Mouse (Mus musculus) MEL (cell line): ENCODE results near the gene Plin4. TPM values are rescaled to one million over a fixed set of nuclear protein-coding genes. Genes with fewer than 3 reads are reported as not detected.

Experiments
- DNase-seq: peaks from one replicate; pipeline ENCODE4 v3.0.0; 2011; ENCODE audit warnings: low read depth, low spot score
- H3K27ac ChIP-seq: 2 replicates; pipeline ENCODE4 v1.5.1; 2012; ENCODE audit warnings: low read depth, mild to moderate bottlenecking, control low read depth, low read length, moderate library complexity; ENCODE audit not compliant: control insufficient read depth
- H3K27me3 ChIP-seq, 2 experiments: fragments of 150-350 bp in 1 of 2; sonication (generic) in 1 of 2; 2 replicates each; pipeline ENCODE4 v1.6.1; 2012; ENCODE audit warnings: low read length in 2 of 2, mild to moderate bottlenecking in 2 of 2, improper control_type of control experiment in 1 of 2, moderate library complexity in 1 of 2; ENCODE audit not compliant: insufficient read depth in 2 of 2, control insufficient read depth in 1 of 2
- H3K36me3 ChIP-seq, 2 experiments: 2 replicates each; pipeline ENCODE4 v1.6.1; 2012 to 2014; ENCODE audit warnings: low read length in 2 of 2, improper control_type of control experiment in 1 of 2, inconsistent platforms in 1 of 2, mild to moderate bottlenecking in 1 of 2; ENCODE audit not compliant: insufficient read depth in 2 of 2, control insufficient read depth in 1 of 2
- H3K4me1 ChIP-seq, 2 experiments: fragments of 150-350 bp in 1 of 2; sonication (generic) in 1 of 2; 2 replicates each; pipeline ENCODE4 v1.6.1; 2012; ENCODE audit warnings: low read length in 2 of 2, improper control_type of control experiment in 1 of 2, mild to moderate bottlenecking in 1 of 2; ENCODE audit not compliant: insufficient read depth in 2 of 2, control insufficient read depth in 1 of 2
- H3K4me3 ChIP-seq, 2 experiments: fragments of 150-350 bp in 1 of 2; sonication (generic) in 1 of 2; 2 replicates each; pipeline ENCODE4 v1.5.1; 2012; ENCODE audit warnings: low read depth in 2 of 2, low read length in 2 of 2, mild to moderate bottlenecking in 2 of 2, moderate library complexity in 2 of 2, control low read depth in 1 of 2, improper control_type of control experiment in 1 of 2; ENCODE audit not compliant: control insufficient read depth in 1 of 2, insufficient read depth in 1 of 2
- H3K79me2 ChIP-seq: 2 replicates; pipeline ENCODE4 v1.6.1; 2012; ENCODE audit warnings: mild to moderate bottlenecking, low read length, moderate library complexity; ENCODE audit not compliant: control insufficient read depth, poor library complexity, insufficient read depth
- H3K9ac ChIP-seq: 2 replicates; pipeline ENCODE4 v1.6.1; 2012; ENCODE audit warnings: low read depth, mild to moderate bottlenecking, control low read depth, low read length, moderate library complexity; ENCODE audit not compliant: control insufficient read depth, poor library complexity, severe bottlenecking
- H3K9me3 ChIP-seq: fragments of 150-350 bp; sonication (generic); replicated peaks from 2 replicates; pipeline ENCODE4 v1.6.1; 2012; ENCODE audit warnings: mild to moderate bottlenecking, low read length, improper control_type of control experiment, moderate library complexity; ENCODE audit not compliant: insufficient read depth
- CHD1 ChIP-seq: IDR thresholded peaks from 2 replicates; pipeline ENCODE4 v1.6.1; 2012; ENCODE audit warnings: low read depth, mild to moderate bottlenecking, inconsistent platforms, low read length, improper control_type of control experiment
- CHD2 ChIP-seq: IDR thresholded peaks from 2 replicates; pipeline ENCODE4 v1.6.1; 2011; ENCODE audit warnings: low read length, improper control_type of control experiment
- CTCF ChIP-seq, 3 experiments: IDR thresholded peaks in 2 of 3; conservative IDR thresholded peaks in 1 of 3; 2 replicates each; pipeline ENCODE4 v1.5.1; 2011 to 2012; ENCODE audit warnings: low read length in 3 of 3, low read depth in 2 of 3, mild to moderate bottlenecking in 2 of 3, improper control_type of control experiment in 1 of 3, inconsistent platforms in 1 of 3, mixed read lengths in 1 of 3, moderate library complexity in 1 of 3; ENCODE audit not compliant: control insufficient read depth in 1 of 3, insufficient read depth in 1 of 3, poor library complexity in 1 of 3, severe bottlenecking in 1 of 3
- GABPA ChIP-seq: IDR thresholded peaks from 2 replicates; pipeline ENCODE4 v1.6.1; 2012; ENCODE audit warnings: low read depth, mild to moderate bottlenecking, inconsistent platforms, low read length, improper control_type of control experiment, moderate library complexity
- GATA1 ChIP-seq: IDR thresholded peaks from 2 replicates; pipeline ENCODE4 v1.6.1; 2011; ENCODE audit warnings: low read depth, low read length, improper control_type of control experiment
- HCFC1 ChIP-seq: IDR thresholded peaks from 2 replicates; pipeline ENCODE4 v1.6.1; 2012; ENCODE audit warnings: low read depth, mild to moderate bottlenecking, inconsistent platforms, low read length, improper control_type of control experiment, moderate library complexity
- JUND ChIP-seq: IDR thresholded peaks from 2 replicates; pipeline ENCODE4 v1.6.1; 2011; ENCODE audit warnings: low read depth, mild to moderate bottlenecking, improper control_type of control experiment, low read length
- KAT2A ChIP-seq: conservative IDR thresholded peaks from 2 replicates; pipeline ENCODE4 v1.6.1; 2012; ENCODE audit warnings: low read depth, low read length, improper control_type of control experiment, inconsistent platforms
- MXI1 ChIP-seq: IDR thresholded peaks from 2 replicates; pipeline ENCODE4 v1.6.1; 2011; ENCODE audit warnings: mild to moderate bottlenecking, low read depth, low read length, improper control_type of control experiment
- MYB ChIP-seq: IDR thresholded peaks from 2 replicates; pipeline ENCODE4 v1.6.1; 2011; ENCODE audit warnings: mild to moderate bottlenecking, low read depth, low read length, improper control_type of control experiment
- MYC ChIP-seq: IDR thresholded peaks from 2 replicates; pipeline ENCODE4 v1.6.1; 2011; ENCODE audit warnings: low read depth, mild to moderate bottlenecking, low read length, improper control_type of control experiment, moderate library complexity
- NELFE ChIP-seq: IDR thresholded peaks from 2 replicates; pipeline ENCODE4 v1.6.1; 2011; ENCODE audit warnings: low read depth, low read length, improper control_type of control experiment
- POLR2A ChIP-seq, 2 experiments: IDR thresholded peaks; 2 replicates each; pipeline ENCODE4 v1.6.1; 2011 to 2012; ENCODE audit warnings: low read length in 2 of 2, mild to moderate bottlenecking in 2 of 2, control low read depth in 1 of 2, improper control_type of control experiment in 1 of 2, low read depth in 1 of 2, moderate library complexity in 1 of 2; ENCODE audit not compliant: control insufficient read depth in 1 of 2, insufficient read depth in 1 of 2, poor library complexity in 1 of 2
- POLR2AphosphoS2 ChIP-seq: IDR thresholded peaks from 2 replicates; pipeline ENCODE4 v1.6.1; 2011; ENCODE audit warnings: low read length, improper control_type of control experiment
- RAD21 ChIP-seq: IDR thresholded peaks from 2 replicates; pipeline ENCODE4 v1.6.1; 2011; ENCODE audit warnings: mild to moderate bottlenecking, low read depth, low read length, improper control_type of control experiment
- RCOR1 ChIP-seq: IDR thresholded peaks from 2 replicates; pipeline ENCODE4 v1.6.1; 2012; ENCODE audit warnings: low read depth, mild to moderate bottlenecking, inconsistent platforms, low read length, improper control_type of control experiment
- SMC3 ChIP-seq: IDR thresholded peaks from 2 replicates; pipeline ENCODE4 v1.6.1; 2011; ENCODE audit warnings: low read depth, low read length, improper control_type of control experiment
- TAL1 ChIP-seq: IDR thresholded peaks from 2 replicates; pipeline ENCODE4 v1.6.1; 2012; ENCODE audit warnings: mild to moderate bottlenecking, inconsistent platforms, low read length, moderate library complexity, mixed read lengths
- TBP ChIP-seq: IDR thresholded peaks from 2 replicates; pipeline ENCODE4 v1.8.0; 2011; ENCODE audit warnings: low read depth, low read length, improper control_type of control experiment
- UBTF ChIP-seq: IDR thresholded peaks from 2 replicates; pipeline ENCODE4 v1.6.1; 2012; ENCODE audit warnings: low read depth, mild to moderate bottlenecking, inconsistent platforms, low read length, improper control_type of control experiment, moderate library complexity, borderline replicate concordance; ENCODE audit not compliant: insufficient read depth
- USF2 ChIP-seq, 2 experiments: IDR thresholded peaks; 2 replicates each; pipeline ENCODE4 v1.6.1; 2011 to 2012; ENCODE audit warnings: improper control_type of control experiment in 2 of 2, low read length in 2 of 2, borderline replicate concordance in 1 of 2, inconsistent platforms in 1 of 2, low read depth in 1 of 2, mild to moderate bottlenecking in 1 of 2; ENCODE audit not compliant: insufficient read depth in 1 of 2
- ZKSCAN1 ChIP-seq: IDR thresholded peaks from 2 replicates; pipeline ENCODE4 v1.6.1; 2012; ENCODE audit warnings: low read depth, mild to moderate bottlenecking, inconsistent platforms, low read length, improper control_type of control experiment, moderate library complexity
- ZMIZ1 ChIP-seq: IDR thresholded peaks from 2 replicates; pipeline ENCODE4 v1.6.1; 2012; ENCODE audit warnings: low read depth, mild to moderate bottlenecking, inconsistent platforms, low read length, improper control_type of control experiment, moderate library complexity
- ZNF384 ChIP-seq: IDR thresholded peaks from 2 replicates; pipeline ENCODE4 v1.6.1; 2012; ENCODE audit warnings: low read depth, mild to moderate bottlenecking, inconsistent platforms, low read length, improper control_type of control experiment
- polyA plus RNA-seq, 2 experiments: library from polyadenylated mRNA; stranded (reverse) in 1 of 2; unstranded in 1 of 2; fragments of >175 nt in 1 of 2; fragments of >200 nt in 1 of 2; gene quantifications; 2 replicates each; pipeline versions ENCODE4 v1.2.1 to v1.2.4; 2012; ENCODE audit warnings: low replicate concordance in 2 of 2, low read depth in 1 of 2; ENCODE audit not compliant: insufficient read length in 2 of 2, insufficient read depth in 1 of 2, missing spikeins in 1 of 2
- total RNA-seq: library from RNA; depleted of rRNA; stranded (reverse); fragments of 300-350 nt; gene quantifications from 2 replicates; pipeline ENCODE4 v1.2.3, GENCODE M21; 2012

The Plin4 gene
- total and polyA plus RNA-seq, 3 experiments, result 0.07 to 0.08 TPM; not detected in 1

DNA sequence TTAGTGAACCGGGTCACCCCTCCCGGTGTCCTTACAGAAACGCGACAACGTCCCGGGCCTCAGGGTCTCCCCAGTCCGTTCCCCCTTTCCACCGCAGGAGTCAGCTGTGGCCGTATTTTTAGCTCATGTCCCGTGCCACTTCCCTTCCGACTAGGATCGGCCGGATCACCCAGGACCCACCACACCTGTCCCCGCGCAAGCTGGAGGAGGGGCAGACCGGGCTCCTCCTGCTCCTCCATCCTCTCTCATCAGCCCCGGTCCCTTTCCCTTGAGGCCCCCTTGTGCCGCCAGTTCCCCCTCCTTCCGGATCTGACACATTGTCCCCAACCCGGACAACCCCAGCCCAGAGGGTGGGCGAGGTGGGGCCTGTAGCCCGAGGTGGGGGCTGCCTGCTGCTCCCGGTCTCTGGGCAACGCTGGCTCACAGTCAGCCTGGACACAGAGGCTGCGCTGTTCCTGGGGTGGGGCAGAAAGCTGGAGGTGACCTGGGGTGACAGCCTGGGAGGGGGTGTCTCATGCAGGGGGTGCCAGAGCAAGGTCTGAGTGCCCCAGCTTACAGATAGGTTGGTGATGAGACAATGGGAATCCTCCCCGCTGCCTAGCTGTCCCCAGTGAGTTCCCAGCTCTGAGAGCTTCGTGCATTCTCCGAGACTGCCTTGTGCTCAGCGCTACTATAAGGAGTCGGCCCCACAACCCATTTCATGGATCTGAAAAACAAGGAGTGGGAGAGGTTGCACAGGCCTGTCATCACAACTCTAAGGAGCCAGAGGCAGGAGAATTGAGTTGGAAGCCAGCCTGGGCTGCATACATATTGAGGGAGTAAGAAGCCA is 39.4 kb upstream of the Plin4 start:
- Histone ChIP-seq H3K79me2 (no peaks in the 10 kb centered on the region), H3K9me3 (no peaks in the 10 kb centered on the region), H3K27ac (no peak overlapping the region), H3K36me3 (peaks cover 0 to 4% of the 10 kb centered on the region in 2 experiments; a peak in 1 of 4 replicates), H3K4me1 (peaks cover 0 to 4% of the 10 kb centered on the region in 2 experiments; a peak in 2 of 4 replicates)
- DNase-seq, result no peak
- no peak for TF ChIP-seq UBTF
- no peak for TF ChIP-seq RAD21
- TF ChIP-seq ZKSCAN1, result no peak
- no peak for TF ChIP-seq NELFE
- TF ChIP-seq MYC, result no peak
- no peak for TF ChIP-seq GATA1
- TF ChIP-seq, all 39 proteins: peak for 0
- Histone ChIP-seq H3K9ac (no peak overlapping the region), H3K4me3 (no peak overlapping the region), H3K27me3 (peaks cover 2% of the 10 kb centered on the region in 2 experiments; a peak in 2 of 4 replicates)

DNA sequence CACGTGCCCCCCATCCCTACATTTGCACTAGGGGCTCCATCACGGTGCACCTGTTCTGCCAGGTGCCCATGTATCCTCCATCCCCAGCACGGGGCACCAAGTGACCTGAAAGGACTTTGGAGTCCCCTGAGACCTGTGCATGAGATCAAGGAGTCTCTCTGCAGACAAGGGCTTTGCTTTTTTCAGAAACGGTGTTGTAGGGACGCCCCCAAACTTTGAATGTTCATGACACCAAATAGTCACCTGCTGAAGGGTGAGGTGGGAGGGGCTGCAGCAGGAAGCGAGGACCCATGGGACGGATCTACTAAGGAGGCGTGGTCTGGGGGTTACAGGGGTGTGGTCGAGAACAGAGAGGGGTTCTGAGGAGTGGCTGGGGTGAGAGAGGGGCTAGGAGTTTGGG is 38.7 kb upstream of the Plin4 start:
- H3K36me3 ChIP-seq, result peaks cover 0 to 4% of the 10 kb centered on the region in 2 experiments; a peak in 1 of 4 replicates
- H3K9ac ChIP-seq, result no peak overlapping the region
- peaks cover 0 to 2% of the 10 kb centered on the region in 2 experiments; a peak in 2 of 4 replicates for H3K27me3 ChIP-seq
- no peaks in the 10 kb centered on the region for H3K9me3 ChIP-seq
- no peak overlapping the region for H3K27ac ChIP-seq
- DNase-seq, result no peak
- H3K79me2 ChIP-seq, result no peaks in the 10 kb centered on the region
- H3K4me3 ChIP-seq, result no peak overlapping the region
- TF ChIP-seq ZNF384 (no peak), TBP (no peak), CHD2 (no peak), NELFE (no peak), POLR2A (IDR thresholded peaks at IDR 0.05; ENCODE audit: control insufficient read depth in 1 of 2, insufficient read depth in 1 of 2, low read depth in 1 of 2, low read length in 2 of 2, poor library complexity in 1 of 2) (no peak)
- H3K4me1 ChIP-seq, result peaks cover 0 to 4% of the 10 kb centered on the region in 2 experiments; a peak in 2 of 4 replicates

- Histone ChIP-seq H3K9me3 (no peaks in the 10 kb centered on the region), H3K4me3 (no peak overlapping the region)
- TF ChIP-seq RAD21, result no peak
- TF ChIP-seq KAT2A, result no peak
- TF ChIP-seq MXI1, result no peak
- TF ChIP-seq RCOR1, result no peak
- TF ChIP-seq GATA1, result no peak
- TF ChIP-seq CHD1, result no peak
- no peak for TF ChIP-seq JUND
- no peak for TF ChIP-seq NELFE
- TF ChIP-seq TAL1, result no peak
- TF ChIP-seq USF2 (IDR thresholded peaks at IDR 0.05; ENCODE audit: borderline replicate concordance in 1 of 2, insufficient read depth in 1 of 2, low read depth in 1 of 2, low read length in 2 of 2), result no peak
- no peak for TF ChIP-seq SMC3
- no peak for TF ChIP-seq POLR2AphosphoS2
- no peak for TF ChIP-seq GABPA
- no peak for TF ChIP-seq MYB
- no peak for TF ChIP-seq TBP
- no peak for TF ChIP-seq HCFC1
- no peak for TF ChIP-seq MYC
- no peak for TF ChIP-seq CTCF (IDR thresholded peaks at IDR 0.05 in 2 of 3, conservative IDR thresholded peaks at IDR 0.05 in 1 of 3; ENCODE audit: control insufficient read depth in 1 of 3, insufficient read depth in 1 of 3, low read depth in 2 of 3, low read length in 3 of 3, poor library complexity in 1 of 3, severe bottlenecking in 1 of 3)
- no peak for TF ChIP-seq ZMIZ1
- TF ChIP-seq POLR2A (IDR thresholded peaks at IDR 0.05; ENCODE audit: control insufficient read depth in 1 of 2, insufficient read depth in 1 of 2, low read depth in 1 of 2, low read length in 2 of 2, poor library complexity in 1 of 2), result no peak
- TF ChIP-seq, all 39 proteins: peak for 0
- DNase-seq, result no peak
- Histone ChIP-seq H3K27ac (no peak overlapping the region), H3K9ac (no peak overlapping the region), H3K36me3 (peaks cover 0 to 4% of the 10 kb centered on the region in 2 experiments; a peak in 1 of 4 replicates), H3K27me3 (peaks cover 0 to 2% of the 10 kb centered on the region in 2 experiments; a peak in 1 of 4 replicates), H3K4me1 (peaks cover 0 to 4% of the 10 kb centered on the region in 2 experiments; a peak in 2 of 4 replicates), H3K79me2 (no peaks in the 10 kb centered on the region)
Observed at GRCm38 (mm10) chr17:56147420-56147819, 37.8 kb upstream of the Plin4 start.
